Mouse (Mus musculus) cerebellum, postnatal 36 days (tissue): Measurements from ENCODE around the gene Eprs.
A peak's percentile ranks its signal among the peaks of the same experiment; 100 is the strongest.

ENCODE experiments used
- DNase-seq, 2 experiments: peaks; one replicate each; pipeline ENCODE4 v3.0.0; 2021 to 2022; ENCODE audit warnings: mixed read lengths in 2 of 2

The Eprs gene

GRCm38 (mm10) chr1:185451495-185451894, 88.7 kb downstream of the Eprs start:
- no peak for DNase-seq

- no peak for DNase-seq
Measured at GRCm38 (mm10) chr1:185452461-185452860, 89.6 kb downstream of the Eprs start.

GRCm38 (mm10) chr1:185454144-185454543, 91.3 kb downstream of the Eprs start:
- DNase-seq: no peak

GRCm38 (mm10) chr1:185454575-185454954, 91.7 kb downstream of the Eprs start, which contains the start of gene Slc30a10:
Slc30a10 (plus strand) TSS chr1:185454848.
- peak; percentile 42 to 52 for DNase-seq

GRCm38 (mm10) chr1:185454955-185455701, 92.3 kb downstream of the Eprs start:
- DNase-seq: peak; percentile 25 to 33

- no peak for DNase-seq
Measured at GRCm38 (mm10) chr1:185456327-185456726, 93.5 kb downstream of the Eprs start.

- no peak for DNase-seq
Measured at GRCm38 (mm10) chr1:185460096-185460495, 97.3 kb downstream of the Eprs start.

GRCm38 (mm10) chr1:185462889-185463288, 100.0 kb downstream of the Eprs start:
- no peak for DNase-seq

GRCm38 (mm10) chr1:185469551-185470021, 106.7 kb downstream of the Eprs start:
- DNase-seq: no peak

- DNase-seq: no peak
Measured at GRCm38 (mm10) chr1:185472025-185472720, 109.3 kb downstream of the Eprs start.

GRCm38 (mm10) chr1:185472730-185473129, 109.9 kb downstream of the Eprs start:
- DNase-seq: no peak

GRCm38 (mm10) chr1:185473437-185473836, 110.6 kb downstream of the Eprs start:
- DNase-seq: no peak
